ENCODE assay signal across 24 mouse cellular contexts in genomic region chr1:156801276-156801675, GRCm38 (mm10). TPM values are rescaled to one million over a fixed set of nuclear protein-coding genes. Genes with fewer than 3 reads are reported as not detected.
DNase-seq lines count a peak whose midpoint lies in the region; ATAC-seq lines count a peak whose summit lies in the region.
"Had no signal": no experiment of that assay in that cellular context is flagged by ENCODE, and none has a peak within 500 bp of the region (broad histone marks: within the 10 kb centered on the region; RNA-seq: fewer than 3 reads in every experiment).

No protein-coding gene starts in this region.

- no peaks in the 10 kb centered on the region for H3K4me1 ChIP-seq in midbrain, embryonic 13.5 days (replicated peaks)
- H3K4me1 ChIP-seq: heart, embryonic 12.5 days had no signal

- H3K27ac ChIP-seq in midbrain, embryonic 13.5 days: no peak overlapping the region
- H3K27ac ChIP-seq: hindbrain, embryonic 12.5 days; kidney, embryonic 15.5 days; limb, embryonic 15.5 days; liver, embryonic 14.5 days had no signal

- 91% methylated on average over 6 of the region's 6 CpGs for WGBS in midbrain, embryonic 13.5 days

- no peak for ATAC-seq in midbrain, embryonic 13.5 days
- ATAC-seq: CD4-positive, CD25-positive, alpha-beta regulatory T cell, adult 4 months had no signal

- no peak overlapping the region for H3K9ac ChIP-seq in midbrain, embryonic 13.5 days (replicated peaks)
- H3K9ac ChIP-seq: heart, embryonic 12.5 days; hindbrain, embryonic 12.5 days; kidney, embryonic 15.5 days; limb, embryonic 15.5 days; liver, embryonic 14.5 days; lung, embryonic 14.5 days had no signal

- no peaks in the 10 kb centered on the region for H3K9me3 ChIP-seq in midbrain, embryonic 13.5 days
- H3K9me3 ChIP-seq: heart, embryonic 12.5 days; hindbrain, embryonic 12.5 days; kidney, embryonic 15.5 days; limb, embryonic 15.5 days had no signal

- DNase-seq in embryo, embryonic 10 days (ENCODE audit: low spot score): peak; percentile 45
- no peak for DNase-seq in embryo, embryonic 9.5 days (ENCODE audit: extremely low spot score)
- peak; percentile 26 for DNase-seq in layer of hippocampus, adult 9-11 months
- DNase-seq in layer of hippocampus, adult 9-10 months (ENCODE audit: low spot score): no peak
- DNase-seq in NIH3T3 (ENCODE audit: low read depth): peak; percentile 46
- DNase-seq in mesoderm, embryonic 11.5 days (ENCODE audit: low read depth, low spot score): peak; percentile 58
- DNase-seq: cerebellum, adult 9-10 months; gastrocnemius, postnatal 10 days; heart, adult 18-20 months; heart, postnatal 10 days; kidney, adult 11 months; kidney, postnatal 36 days; lung, embryonic 14.5 days; midbrain, embryonic 14.5 days; right cerebral cortex, postnatal 4 days; thymus, adult 2 months; thymus, postnatal 4 days had no signal

- H3K36me3 ChIP-seq in midbrain, embryonic 13.5 days: no peaks in the 10 kb centered on the region
- H3K36me3 ChIP-seq: heart, embryonic 12.5 days; kidney, embryonic 15.5 days; limb, embryonic 15.5 days had no signal

- H3K4me2 ChIP-seq in midbrain, embryonic 13.5 days (replicated peaks): no peak overlapping the region
- H3K4me2 ChIP-seq: heart, embryonic 12.5 days; hindbrain, embryonic 12.5 days; kidney, embryonic 15.5 days; limb, embryonic 15.5 days; lung, embryonic 14.5 days had no signal

- H3K4me3 ChIP-seq in midbrain, embryonic 13.5 days (replicated peaks): no peak overlapping the region
- H3K4me3 ChIP-seq: heart, embryonic 12.5 days; hindbrain, embryonic 12.5 days; kidney, embryonic 15.5 days; limb, embryonic 15.5 days had no signal

- no peaks in the 10 kb centered on the region for H3K27me3 ChIP-seq in midbrain, embryonic 13.5 days
- H3K27me3 ChIP-seq: heart, embryonic 12.5 days; hindbrain, embryonic 12.5 days; kidney, embryonic 15.5 days; limb, embryonic 15.5 days had no signal

RNA-seq across cellular contexts. Expression of gene Angptl1, which starts 37.1 kb away (rescaled TPM):
- polyA plus RNA-seq in midbrain, embryonic 13.5 days (2015; fragmentation: Nextera tagmentation; extraction: Ambion mirVana): 0.57 and 0.86 TPM in 2 replicates

Comparison
In these comparisons a context has a peak if more than half of its experiments do, and no peak if none do; other contexts are left out.
1. DNase-seq: peak in embryo, embryonic 10 days (single experiment), layer of hippocampus, adult 9-11 months (single experiment), NIH3T3 (single experiment) and mesoderm, embryonic 11.5 days (single experiment); none in embryo, embryonic 9.5 days (single experiment) and layer of hippocampus, adult 9-10 months (single experiment).